Mouse (Mus musculus) G1E-ER4 (cell line): ENCODE data around the gene Gabrg3. TPM values are rescaled to one million over a fixed set of nuclear protein-coding genes. Genes with fewer than 3 reads are reported as not detected.

ENCODE experiments used
- GATA1 ChIP-seq: IDR thresholded peaks from one replicate; pipeline ENCODE4 v1.8.0; 2012; ENCODE audit warnings: low read length, inconsistent platforms
- polyA plus RNA-seq: library from polyadenylated mRNA; stranded (reverse); fragments of >175 nt; gene quantifications from 2 replicates; pipeline ENCODE4 v1.2.3, GENCODE M21; 2012

Gabrg3 gene
- not detected in 2 replicates for polyA plus RNA-seq

- no peak for TF ChIP-seq GATA1
These were observed at the start of gene Gabrg3 for GRCm38 (mm10) chr7:57386517-57387340. TSS of gene Gabrg3 (minus strand) at chr7:57387188.

DNA sequence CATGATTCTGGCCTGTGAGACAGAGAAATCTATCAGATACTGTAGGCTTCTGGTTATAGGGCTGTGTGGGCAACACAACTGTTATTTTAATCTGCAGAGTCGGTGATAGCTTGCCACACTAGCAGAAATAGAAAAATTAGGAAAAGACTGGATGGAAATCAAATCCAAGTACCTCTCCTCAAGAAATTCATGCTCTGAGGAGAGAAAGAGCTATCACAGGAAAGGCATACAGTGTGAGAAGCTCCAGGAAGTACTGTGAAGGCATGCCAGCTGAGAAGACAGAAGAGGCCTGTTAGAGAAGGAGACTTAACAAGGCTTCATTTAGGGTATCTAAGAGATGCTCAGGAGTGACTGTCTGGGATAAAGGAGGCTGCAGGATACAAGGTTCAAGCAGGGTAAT is 35.7 kb upstream of the Gabrg3 start:
- no peak for TF ChIP-seq GATA1

- no peak for TF ChIP-seq GATA1
These were observed 34.1 kb upstream of the Gabrg3 start for GRCm38 (mm10) chr7:57421044-57421443.

DNA sequence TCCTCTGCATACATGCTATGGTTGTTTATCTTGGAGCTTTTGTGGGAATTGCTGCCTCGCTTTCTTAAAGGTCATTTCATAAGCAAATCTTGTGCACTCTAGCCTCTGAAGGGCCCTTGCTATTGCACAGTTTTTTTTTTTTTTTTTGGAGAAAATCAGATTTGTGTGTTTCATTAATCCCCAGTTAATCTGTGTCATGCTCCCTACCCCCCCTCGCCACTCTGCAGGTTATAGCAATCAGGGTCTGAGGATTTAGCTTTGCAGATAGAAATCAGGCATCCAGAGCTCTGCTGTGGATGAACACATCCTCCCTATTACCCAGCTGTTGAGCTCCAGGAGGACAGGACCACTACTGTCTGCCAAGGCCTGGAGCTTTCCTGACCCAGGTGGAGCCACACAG is 32.4 kb upstream of the Gabrg3 start, which contains the start of gene Gabrb3:
Gene Gabrb3 (plus strand): TSS at position 301 of the 400 bp plus-strand sequence.
- no peak for TF ChIP-seq GATA1

DNA sequence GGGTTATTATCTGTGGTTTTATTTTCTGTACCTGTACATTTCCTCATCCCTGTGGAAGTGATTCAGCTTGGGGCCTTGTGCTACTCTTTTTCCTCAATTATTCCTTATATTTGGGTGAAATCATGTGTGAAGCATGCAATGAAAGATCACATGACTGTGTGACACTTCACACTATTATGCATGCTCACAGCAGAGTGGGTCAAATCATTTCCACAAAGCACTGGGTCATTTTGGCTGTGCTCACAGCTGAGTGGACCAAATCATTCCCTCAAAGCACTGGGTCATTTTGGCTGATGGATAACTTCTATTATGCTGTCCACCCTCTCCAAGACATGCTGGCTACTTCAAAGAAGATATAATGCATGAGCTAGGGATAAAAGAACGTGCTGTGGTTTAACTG is 25.9 kb upstream of the Gabrg3 start:
- no peak for TF ChIP-seq GATA1

- no peak for TF ChIP-seq GATA1
These were observed 24.2 kb upstream of the Gabrg3 start for GRCm38 (mm10) chr7:57411163-57411562.

DNA sequence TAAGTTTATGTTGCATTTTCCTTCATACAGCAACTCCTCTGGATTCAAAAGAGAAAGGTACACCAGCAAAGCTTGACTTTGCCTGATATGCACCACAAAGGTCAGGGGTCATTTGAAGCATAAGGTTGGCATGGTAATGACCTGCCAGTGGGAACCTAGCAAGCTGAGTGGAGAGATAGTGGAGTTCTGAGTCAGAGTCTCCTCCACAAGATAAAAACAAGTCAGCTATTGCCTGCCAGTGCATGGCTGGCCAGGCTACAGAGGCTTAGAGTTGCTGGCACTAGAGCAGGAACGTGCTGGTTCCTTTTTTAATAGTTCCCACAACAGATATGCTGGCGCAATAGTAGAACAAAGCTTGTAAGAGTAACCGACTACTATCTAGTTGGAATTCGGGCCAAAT is 6.6 kb upstream of the Gabrg3 start:
- no peak for TF ChIP-seq GATA1

DNA sequence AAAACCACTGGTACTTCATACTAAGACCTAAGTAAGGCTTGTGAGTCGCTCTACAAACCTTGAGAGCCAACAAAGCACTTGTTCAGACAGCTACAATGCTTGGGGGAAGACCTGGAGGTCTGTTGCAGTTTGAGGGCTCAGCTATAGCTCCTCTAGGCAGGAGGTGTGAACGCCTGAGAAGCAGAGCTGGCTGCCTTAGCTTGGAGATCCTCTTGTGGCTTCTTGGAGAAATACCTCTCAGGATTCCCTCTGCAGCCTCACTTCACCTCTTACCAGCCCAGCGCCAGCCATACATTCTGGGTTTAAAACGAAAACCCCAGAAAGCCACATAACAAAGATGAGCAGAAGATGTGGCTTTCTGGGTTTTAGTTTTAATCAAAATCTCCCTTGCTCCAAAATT is 3.1 kb upstream of the Gabrg3 start:
- TF ChIP-seq GATA1, result no peak

- no peak for TF ChIP-seq GATA1
These were observed 310 bp upstream of the Gabrg3 start for GRCm38 (mm10) chr7:57387341-57387654.

GRCm38 (mm10) chr7:57384112-57384511 is 2.9 kb downstream of the Gabrg3 start:
- no peak for TF ChIP-seq GATA1

DNA sequence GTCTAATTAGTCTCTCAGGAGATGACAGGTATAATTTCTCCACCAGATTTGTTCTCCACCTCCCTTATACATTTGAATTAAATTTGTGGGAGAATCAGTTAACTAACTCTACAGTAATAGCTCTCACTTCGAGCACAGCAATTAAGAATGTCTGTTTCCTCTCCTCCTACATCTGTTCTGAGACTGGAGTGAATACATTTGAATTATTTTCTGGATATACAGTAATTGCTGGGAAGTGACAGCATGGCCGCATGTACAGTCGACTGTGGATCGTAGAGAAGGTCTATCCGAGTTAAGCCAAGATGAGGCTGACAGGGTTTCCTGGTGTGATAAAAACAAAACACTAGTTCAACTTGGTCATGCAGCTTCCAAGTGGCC is 21.0 kb downstream of the Gabrg3 start:
- no peak for TF ChIP-seq GATA1

- no peak for TF ChIP-seq GATA1
These were observed 21.6 kb downstream of the Gabrg3 start for GRCm38 (mm10) chr7:57365134-57366012.

DNA sequence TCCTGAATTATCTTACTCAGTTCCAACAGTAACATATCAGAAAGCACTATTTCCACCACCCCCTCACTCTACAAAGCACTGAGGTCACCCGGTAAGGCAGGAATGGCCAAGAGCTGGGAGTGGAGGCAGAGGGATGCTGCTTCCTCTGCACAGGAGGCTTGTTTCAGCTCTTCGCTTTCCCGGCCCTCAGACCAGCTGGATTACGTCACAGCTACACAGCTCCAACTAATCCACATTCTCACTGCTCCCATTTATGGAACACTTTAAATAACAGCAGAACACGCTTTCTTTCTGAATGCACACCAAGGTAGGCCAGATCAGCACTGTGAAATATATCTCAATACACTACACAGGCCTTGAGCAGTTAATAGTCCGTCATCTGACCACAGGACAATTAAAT is 23.2 kb downstream of the Gabrg3 start:
- TF ChIP-seq GATA1, result no peak

DNA sequence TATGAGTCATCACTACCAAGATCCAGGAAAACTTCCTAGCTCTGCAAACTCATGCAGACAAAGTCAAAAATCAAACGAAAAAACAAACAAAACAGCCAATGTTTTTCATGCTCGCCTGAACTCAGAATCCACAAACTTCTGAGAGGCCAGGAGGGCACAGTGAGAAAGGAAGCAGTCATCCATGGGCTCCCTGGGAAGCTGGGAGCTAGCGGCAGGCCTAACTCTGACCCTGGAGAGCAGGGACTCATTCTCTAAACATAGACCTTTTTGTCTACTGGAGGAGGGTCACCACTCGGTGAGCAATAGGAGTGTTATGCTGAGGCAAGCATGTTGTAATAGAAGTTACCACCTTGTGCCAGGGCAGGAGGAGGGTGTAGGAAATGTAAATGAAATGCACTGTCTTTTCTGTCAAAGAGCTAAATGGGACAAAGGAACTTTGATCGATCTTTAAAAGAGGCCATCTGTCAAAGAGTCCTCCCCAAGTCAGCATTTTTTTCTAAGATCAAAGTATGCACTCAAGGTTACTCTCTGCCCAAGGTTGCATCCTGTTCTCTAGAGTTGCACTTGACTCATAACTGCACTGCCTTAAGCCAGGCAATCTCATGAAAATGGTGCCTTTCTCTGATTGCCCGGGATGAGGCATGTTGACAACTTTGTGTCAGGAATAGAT is 29.0 kb downstream of the Gabrg3 start:
- no peak for TF ChIP-seq GATA1

GRCm38 (mm10) chr7:57356565-57357301 is 30.3 kb downstream of the Gabrg3 start:
- no peak for TF ChIP-seq GATA1
